Mouse (Mus musculus) bone marrow macrophage, adult 2 months (primary cell): ENCODE results near the gene Atf7ip2.

Experiments used
- CTCF ChIP-seq: IDR thresholded peaks from 2 replicates; pipeline ENCODE4 v1.5.1; 2012; ENCODE audit warnings: low read depth, mild to moderate bottlenecking, low read length, moderate library complexity
- POLR2A ChIP-seq: IDR thresholded peaks from 2 replicates; pipeline ENCODE4 v1.6.1; 2012; ENCODE audit warnings: mild to moderate bottlenecking, low read depth, low read length, borderline replicate concordance

DNA sequence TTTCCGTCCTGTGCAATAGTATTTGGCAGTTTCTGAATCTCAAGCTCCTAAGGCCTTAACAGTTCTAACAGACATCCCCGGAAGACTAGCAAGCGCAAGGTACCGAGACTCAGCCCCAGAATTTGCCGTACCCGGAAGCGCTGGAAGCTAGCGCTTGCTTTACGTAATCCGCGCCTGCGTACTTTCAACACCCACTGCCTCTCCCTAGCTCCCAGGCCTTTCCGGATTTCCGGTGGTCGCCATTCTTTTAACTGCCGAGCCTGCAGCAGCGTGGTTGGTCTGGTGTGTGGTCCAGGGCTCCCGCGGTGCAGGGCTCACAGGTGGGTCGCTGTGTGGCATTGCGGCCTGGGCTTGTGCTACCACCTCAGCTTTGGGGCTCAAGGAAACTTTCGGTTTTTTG lies 22.5 kb upstream of the Atf7ip2 start, which contains the start of gene Rpl39l:
- TF ChIP-seq POLR2A: no peak
- TF ChIP-seq CTCF: no peak
